Mouse (Mus musculus) forebrain, embryonic 15.5 days (tissue): ENCODE measurements at regions not wholly inside any gene's neighbourhood (a gene's known extent, or its start where the extent isn't known, plus 50 kb on each side); places are given as distances from the start of the nearest gene placed in this dataset.

Experiments
- ATAC-seq: fragments of 200-750 bp; cut with Nextera tagmentation; replicated peaks from 2 replicates; pipeline ENCODE4 v1.8.0; 2017; ENCODE audit warnings: mild to moderate bottlenecking, moderate TSS enrichment, moderate library complexity
- H3K27ac ChIP-seq: fragments of 300-500 bp; sonication (generic); replicated peaks from 2 replicates; pipeline ENCODE4 v1.5.1; 2015; ENCODE audit warnings: mild to moderate bottlenecking, inconsistent platforms
- H3K27me3 ChIP-seq: fragments of 300-500 bp; sonication (generic); 2 replicates; pipeline ENCODE4 v1.6.1; 2015; ENCODE audit warnings: inconsistent platforms
- H3K36me3 ChIP-seq: fragments of 300-500 bp; sonication (generic); 2 replicates; pipeline ENCODE4 v1.6.1; 2015; ENCODE audit warnings: mild to moderate bottlenecking, inconsistent platforms
- H3K4me1 ChIP-seq: fragments of 300-500 bp; sonication (generic); 2 replicates; pipeline ENCODE4 v1.6.1; 2015; ENCODE audit warnings: inconsistent platforms
- H3K4me2 ChIP-seq: fragments of 300-500 bp; sonication (generic); replicated peaks from 2 replicates; pipeline ENCODE4 v1.6.1; 2015; ENCODE audit warnings: mild to moderate bottlenecking, inconsistent platforms
- H3K4me3 ChIP-seq: fragments of 300-500 bp; sonication (generic); 2 replicates; pipeline ENCODE4 v1.5.1; 2015; ENCODE audit warnings: mild to moderate bottlenecking, inconsistent platforms
- H3K9ac ChIP-seq: fragments of 300-500 bp; sonication (generic); replicated peaks from 2 replicates; pipeline ENCODE4 v1.6.1; 2015; ENCODE audit warnings: mild to moderate bottlenecking, inconsistent platforms
- H3K9me3 ChIP-seq: fragments of 300-500 bp; sonication (generic); 2 replicates; pipeline ENCODE4 v1.6.1; 2016; ENCODE audit warnings: inconsistent platforms
- WGBS: fragments of 180-500 bp; shearing (Covaris S2); methylation state at CpG from one replicate; pipeline ENCODE4 v1.1.7; 2015; ENCODE audit warnings: mixed read lengths; 5-methylcytosine and 5-hydroxymethylcytosine counted together

GRCm38 (mm10) chr19:36273466-36273865 lies 74.6 kb upstream of the Pcgf5 start:
- Histone ChIP-seq H3K36me3 (no peaks in the 10 kb centered on the region), H3K27ac (no peak overlapping the region), H3K27me3 (no peaks in the 10 kb centered on the region), H3K4me2 (no peak overlapping the region), H3K9ac (no peak overlapping the region), H3K9me3 (no peaks in the 10 kb centered on the region), H3K4me3 (no peak overlapping the region), H3K4me1 (no peaks in the 10 kb centered on the region)
- no peak for ATAC-seq
- WGBS: 47% methylated on average over 3 of the region's 3 CpGs

- H3K4me2 ChIP-seq: no peak overlapping the region
- H3K27ac ChIP-seq: no peak overlapping the region
- H3K27me3 ChIP-seq: no peaks in the 10 kb centered on the region
- no peak overlapping the region for H3K4me3 ChIP-seq
- no peaks in the 10 kb centered on the region for H3K9me3 ChIP-seq
- no peak overlapping the region for H3K9ac ChIP-seq
- no peak for ATAC-seq
- no peaks in the 10 kb centered on the region for H3K4me1 ChIP-seq
- no peaks in the 10 kb centered on the region for H3K36me3 ChIP-seq
- WGBS: 93% methylated on average over 4 of the region's 4 CpGs
These were observed 62.6 kb upstream of the Pcgf5 start for GRCm38 (mm10) chr19:36285465-36285864.

- H3K27ac ChIP-seq: no peak overlapping the region
- no peaks in the 10 kb centered on the region for H3K9me3 ChIP-seq
- H3K4me1 ChIP-seq: peaks cover 5% of the 10 kb centered on the region; the same call in 1 of the 2 replicates
- H3K27me3 ChIP-seq: no peaks in the 10 kb centered on the region
- no peak overlapping the region for H3K4me3 ChIP-seq
- H3K4me2 ChIP-seq: no peak overlapping the region
- no peak overlapping the region for H3K9ac ChIP-seq
- no peaks in the 10 kb centered on the region for H3K36me3 ChIP-seq
- 70% methylated on average over 4 of the region's 4 CpGs for WGBS
- ATAC-seq: no peak
These were observed 57.3 kb upstream of the Pcgf5 start for GRCm38 (mm10) chr19:36290778-36291177.

- H3K27me3 ChIP-seq: no peaks in the 10 kb centered on the region
- WGBS: 63% methylated on average over 6 of the region's 6 CpGs
- no peak overlapping the region for H3K27ac ChIP-seq
- H3K36me3 ChIP-seq: no peaks in the 10 kb centered on the region
- H3K4me2 ChIP-seq: no peak overlapping the region
- no peak overlapping the region for H3K4me3 ChIP-seq
- no peak overlapping the region for H3K9ac ChIP-seq
- H3K9me3 ChIP-seq: no peaks in the 10 kb centered on the region
- peak; percentile 61; the same call in 1 of the 2 replicates for ATAC-seq
- H3K4me1 ChIP-seq: peaks cover 5% of the 10 kb centered on the region; the same call in 1 of the 2 replicates
These were observed 54.7 kb upstream of the Pcgf5 start for GRCm38 (mm10) chr19:36293177-36293969.
